In the genomic region with DNA sequence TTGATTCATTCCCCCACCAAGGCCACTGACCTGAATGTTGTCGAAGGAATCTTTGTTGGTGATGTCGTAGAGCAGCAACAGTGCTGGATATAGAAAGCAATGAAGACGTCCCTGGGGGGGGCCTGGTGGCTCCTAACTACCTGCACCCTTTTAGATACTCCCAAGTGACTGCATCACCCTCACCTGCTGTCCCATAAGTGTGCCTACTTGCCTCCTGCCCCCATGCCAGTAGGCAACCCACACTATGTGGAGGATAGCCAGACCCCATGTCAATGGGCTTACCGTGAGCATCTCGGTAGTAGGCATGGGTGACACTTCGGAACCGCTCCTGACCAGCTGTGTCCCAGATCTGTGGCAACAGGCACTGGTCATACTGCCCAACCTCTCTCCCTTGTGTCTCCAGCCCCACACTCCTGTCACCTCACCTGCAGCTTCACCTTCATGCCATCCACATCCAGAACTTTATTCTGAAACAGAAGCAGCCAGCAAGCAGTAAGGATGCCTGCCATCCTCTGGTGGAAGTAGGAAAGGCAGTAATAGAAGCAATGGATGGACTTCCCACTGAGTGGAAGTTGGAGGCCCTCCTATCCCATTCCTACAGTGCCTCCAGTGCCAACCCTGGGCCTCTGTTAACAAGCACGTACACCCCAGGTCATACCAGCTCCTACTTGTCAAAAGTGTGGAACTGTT, we compare ENCODE assay signal across 10 mouse cellular contexts. TPM values are rescaled to one million over a fixed set of nuclear protein-coding genes. Genes with fewer than 3 reads are reported as not detected.
A peak's percentile ranks its signal among the peaks of the same experiment; 100 is the strongest.
DNase-seq lines count a peak whose midpoint lies in the region; ATAC-seq and TF ChIP-seq lines count a peak whose summit lies in the region.
"Had no signal": no experiment of that assay in that cellular context is flagged by ENCODE, and none has a peak within 500 bp of the region (broad histone marks: within the 10 kb centered on the region; RNA-seq: fewer than 3 reads in every experiment).

No protein-coding gene starts in this region.

- 33% methylated on average over 8 of the region's 8 CpGs for WGBS in cerebellum, adult 2 months
- WGBS in limb, embryonic 13.5 days, result 31% methylated on average over 8 of the region's 8 CpGs

- peaks cover 26% of the 10 kb centered on the region for H3K4me1 ChIP-seq in cerebellum, adult 2 months (ENCODE audit: control insufficient read depth, insufficient read depth, low read length)
- peaks cover 65% of the 10 kb centered on the region for H3K4me1 ChIP-seq in limb, embryonic 13.5 days

- H3K4me3 ChIP-seq in cerebellum, adult 2 months (replicated peaks; ENCODE audit: insufficient read depth, low read depth, low read length), result no peak overlapping the region
- H3K4me3 ChIP-seq in limb, embryonic 13.5 days, result peak overlapping the region; percentile 88

- no peaks in the 10 kb centered on the region for H3K9me3 ChIP-seq in limb, embryonic 13.5 days

- TF ChIP-seq POLR2A in cerebellum, adult 2 months (IDR thresholded peaks at IDR 0.05; ENCODE audit: borderline replicate concordance, insufficient read depth, low read length), result no peak

- peak overlapping the region; percentile 80 for H3K9ac ChIP-seq in limb, embryonic 13.5 days

- peaks cover 20% of the 10 kb centered on the region for H3K36me3 ChIP-seq in limb, embryonic 13.5 days

- no peak for DNase-seq in cerebellum, adult 2 months
- peak; percentile 42 for DNase-seq in testis, postnatal 10 days (ENCODE audit: low spot score)
- no peak for DNase-seq in testis, postnatal 14 days (ENCODE audit: low spot score)
- no peak for DNase-seq in urinary bladder, adult 2 months (ENCODE audit: low spot score)
- DNase-seq in cerebellum, adult 9-10 months, result no peak
- no peak for DNase-seq in thymus, postnatal 36 days
- DNase-seq: cerebellum, adult 11 months; thymus, postnatal 14 days had no signal

- no peaks in the 10 kb centered on the region for H3K27me3 ChIP-seq in cerebellum, adult 2 months (ENCODE audit: control insufficient read depth, insufficient read depth, low read length)
- H3K27me3 ChIP-seq in limb, embryonic 13.5 days, result no peaks in the 10 kb centered on the region

- H3K4me2 ChIP-seq in limb, embryonic 13.5 days (replicated peaks), result peak overlapping the region; percentile 79

- ATAC-seq in cerebellum, adult (ENCODE audit: insufficient number of reproducible peaks, low FRiP score, low TSS enrichment), result no peak
- no peak for ATAC-seq in limb, embryonic 13.5 days (ENCODE audit: low FRiP score, low read depth)

- TF ChIP-seq CTCF in cerebellum, adult 2 months (IDR thresholded peaks at IDR 0.05; ENCODE audit: borderline replicate concordance, insufficient read depth, low read depth, low read length), result 0 out of 2 replicates have a peak, but pooled peaks have one; percentile 24

- no peak overlapping the region for H3K27ac ChIP-seq in cerebellum, adult 2 months (ENCODE audit: insufficient read depth, low read length)
- no peak overlapping the region for H3K27ac ChIP-seq in limb, embryonic 13.5 days

RNA-seq across cellular contexts. Expression of gene Traf7, which starts 2.8 kb away (rescaled TPM):
- polyA plus RNA-seq in cerebellum, adult 2 months (2012; rRNA removed), result 197 and 198 TPM in 2 replicates
- polyA plus RNA-seq in limb, embryonic 13.5 days (2015; fragmentation: Nextera tagmentation; extraction: Ambion mirVana), result 96.2 and 103 TPM in 2 replicates
- polyA plus RNA-seq in urinary bladder, adult 2 months (2012; rRNA removed), result 174 and 223 TPM in 2 replicates

RNA-seq across cellular contexts. Expression of gene Rab26, which starts 3.5 kb away (rescaled TPM):
- polyA plus RNA-seq in cerebellum, adult 2 months (2012; rRNA removed), result 21.7 and 22.6 TPM in 2 replicates
- polyA plus RNA-seq in limb, embryonic 13.5 days (2015; fragmentation: Nextera tagmentation; extraction: Ambion mirVana), result 3.4 TPM in 2 replicates
- polyA plus RNA-seq in urinary bladder, adult 2 months (2012; rRNA removed), result 1.4 and 1.5 TPM in 2 replicates

RNA-seq across cellular contexts. Expression of gene Pkd1, which starts 19.1 kb away (rescaled TPM):
- polyA plus RNA-seq in cerebellum, adult 2 months (2012; rRNA removed), result 122 and 132 TPM in 2 replicates
- polyA plus RNA-seq in limb, embryonic 13.5 days (2015; fragmentation: Nextera tagmentation; extraction: Ambion mirVana), result 22.3 and 36.6 TPM in 2 replicates
- polyA plus RNA-seq in urinary bladder, adult 2 months (2012; rRNA removed), result 69.8 and 84.0 TPM in 2 replicates

RNA-seq across cellular contexts. Expression of gene Caskin1, which starts 42.1 kb away (rescaled TPM):
- polyA plus RNA-seq in cerebellum, adult 2 months (2012; rRNA removed), result 122 and 127 TPM in 2 replicates
- polyA plus RNA-seq in limb, embryonic 13.5 days (2015; fragmentation: Nextera tagmentation; extraction: Ambion mirVana), result 5.0 and 5.2 TPM in 2 replicates
- polyA plus RNA-seq in urinary bladder, adult 2 months (2012; rRNA removed), result 0.76 and 1.1 TPM in 2 replicates

RNA-seq across cellular contexts. Expression of gene Mlst8, which starts 51.6 kb away (rescaled TPM):
- polyA plus RNA-seq in cerebellum, adult 2 months (2012; rRNA removed), result 55.9 and 63.5 TPM in 2 replicates
- polyA plus RNA-seq in limb, embryonic 13.5 days (2015; fragmentation: Nextera tagmentation; extraction: Ambion mirVana), result 33.1 and 35.6 TPM in 2 replicates
- polyA plus RNA-seq in urinary bladder, adult 2 months (2012; rRNA removed), result 20.9 and 21.7 TPM in 2 replicates
